Mouse (Mus musculus) brain, embryonic 18.5 days (tissue): ENCODE measurements at regions not wholly inside any gene's neighbourhood (a gene's known extent, or its start where the extent isn't known, plus 50 kb on each side); places are given as distances from the start of the nearest gene placed in this dataset.
A peak's percentile ranks its signal among the peaks of the same experiment; 100 is the strongest.

Source experiments
- DNase-seq: peaks from one replicate; pipeline ENCODE4 v3.0.0-alpha.2; 2012; ENCODE audit warnings: low read depth, low spot score

GRCm38 (mm10) chr13:6059515-6060228, 198.4 kb downstream of the Klf6 start:
- no peak for DNase-seq

- DNase-seq = no peak
Measured at GRCm38 (mm10) chr13:6060229-6060845, 199.1 kb downstream of the Klf6 start.

GRCm38 (mm10) chr13:6062305-6062704, 201.0 kb downstream of the Klf6 start:
- no peak for DNase-seq

GRCm38 (mm10) chr13:6062729-6063386, 201.6 kb downstream of the Klf6 start:
- DNase-seq = no peak

GRCm38 (mm10) chr13:6076978-6077825, 215.9 kb downstream of the Klf6 start:
- DNase-seq = no peak

- DNase-seq = no peak
Measured at GRCm38 (mm10) chr13:6085891-6086290, 224.6 kb downstream of the Klf6 start.

- no peak for DNase-seq
Measured at GRCm38 (mm10) chr13:6109018-6109657, 247.9 kb downstream of the Klf6 start.

GRCm38 (mm10) chr13:6119703-6120102, 258.4 kb downstream of the Klf6 start:
- DNase-seq = no peak

- peak; percentile 14 for DNase-seq
Measured at GRCm38 (mm10) chr13:6127311-6127710, 266.0 kb downstream of the Klf6 start.

- no peak for DNase-seq
Measured at GRCm38 (mm10) chr13:6128903-6129302, 267.6 kb downstream of the Klf6 start.

- DNase-seq = no peak
Measured at GRCm38 (mm10) chr13:6131363-6131762, 270.1 kb downstream of the Klf6 start.

- no peak for DNase-seq
Measured at GRCm38 (mm10) chr13:6137170-6137569, 275.9 kb downstream of the Klf6 start.

GRCm38 (mm10) chr13:6142771-6143170, 281.5 kb downstream of the Klf6 start:
- no peak for DNase-seq

GRCm38 (mm10) chr13:6153657-6154056, 292.4 kb downstream of the Klf6 start:
- DNase-seq = no peak

GRCm38 (mm10) chr13:6156191-6156590, 294.9 kb downstream of the Klf6 start:
- no peak for DNase-seq

- DNase-seq = no peak
Measured at GRCm38 (mm10) chr13:6157029-6157428, 295.7 kb downstream of the Klf6 start.

GRCm38 (mm10) chr13:6157946-6158345, 296.7 kb downstream of the Klf6 start:
- DNase-seq = no peak

- DNase-seq = no peak
Measured at GRCm38 (mm10) chr13:6159412-6159811, 298.1 kb downstream of the Klf6 start.

GRCm38 (mm10) chr13:6165916-6166315, 304.6 kb downstream of the Klf6 start:
- no peak for DNase-seq

GRCm38 (mm10) chr13:6167055-6167761, 305.9 kb downstream of the Klf6 start:
- no peak for DNase-seq

GRCm38 (mm10) chr13:6173095-6173494, 311.8 kb downstream of the Klf6 start:
- no peak for DNase-seq
